Mouse (Mus musculus) heart, postnatal 10 days (tissue): ENCODE measurements at regions not wholly inside any gene's neighbourhood (a gene's known extent, or its start where the extent isn't known, plus 50 kb on each side); places are given as distances from the start of the nearest gene placed in this dataset.

Experiments
- DNase-seq, 2 experiments: peaks; one replicate each; pipeline ENCODE4 v3.0.0; 2021
- intact Hi-C: fragments of 180-260 bp; cut with DNase I; formaldehyde crosslinking; loops from one replicate; pipeline ENCODE4 v1.15.1; 2025

DNA sequence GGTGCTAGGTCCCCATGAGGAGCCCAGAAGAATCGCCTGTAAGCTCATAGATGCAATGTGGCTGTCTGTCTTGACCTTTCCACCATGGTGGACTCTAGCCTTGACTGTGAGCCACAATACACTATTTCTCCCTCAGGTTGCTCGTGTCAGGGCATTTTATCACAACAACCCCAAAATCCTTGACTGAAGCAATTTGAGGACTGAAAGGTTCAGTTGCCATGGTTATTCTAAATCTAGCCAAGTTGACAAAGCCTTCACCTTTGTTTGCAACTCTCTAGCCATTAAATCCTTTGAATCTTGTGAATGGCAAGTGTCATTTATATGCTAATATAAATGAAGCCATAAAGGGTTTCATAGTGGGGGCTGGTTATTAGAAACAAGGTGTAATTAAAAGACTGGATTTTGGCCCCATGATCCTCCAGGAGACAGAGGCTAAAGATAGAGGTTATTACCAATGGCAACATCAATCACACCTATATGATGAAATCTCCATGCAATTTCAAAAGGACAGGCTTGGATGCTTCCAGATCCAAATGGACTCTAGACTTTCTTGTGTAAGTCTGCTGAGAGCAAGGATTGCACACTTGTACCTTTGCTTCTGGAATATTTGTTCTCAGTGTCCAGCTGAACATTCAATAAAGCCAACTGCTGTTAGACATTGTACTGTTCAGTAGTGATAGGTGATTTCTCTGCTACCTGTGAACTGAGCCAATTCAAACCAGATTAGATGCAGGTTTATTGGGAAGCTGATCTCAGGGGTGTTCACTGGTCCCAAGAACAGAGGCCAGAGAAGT, 59.5 kb upstream of the Mocs1 start:
- intact Hi-C loops = no loop called here

GRCm38 (mm10) chr17:49377626-49378025, 50.5 kb upstream of the Mocs1 start:
- intact Hi-C loops = no loop called here

More for the DNA sequence above, 59.5 kb upstream of the Mocs1 start:
- DNase-seq = no peak

More at GRCm38 (mm10) chr17:49377626-49378025, 50.5 kb upstream of the Mocs1 start:
- no peak for DNase-seq
